Mouse (Mus musculus): ENCODE measurements around the gene Lce3b. TPM values are rescaled to one million over a fixed set of nuclear protein-coding genes. Genes with fewer than 3 reads are reported as not detected.

Lce3b gene
- polyA plus RNA-seq (2015; fragmentation: Nextera tagmentation; extraction: Ambion mirVana), result not detected in 2 replicates

DNA sequence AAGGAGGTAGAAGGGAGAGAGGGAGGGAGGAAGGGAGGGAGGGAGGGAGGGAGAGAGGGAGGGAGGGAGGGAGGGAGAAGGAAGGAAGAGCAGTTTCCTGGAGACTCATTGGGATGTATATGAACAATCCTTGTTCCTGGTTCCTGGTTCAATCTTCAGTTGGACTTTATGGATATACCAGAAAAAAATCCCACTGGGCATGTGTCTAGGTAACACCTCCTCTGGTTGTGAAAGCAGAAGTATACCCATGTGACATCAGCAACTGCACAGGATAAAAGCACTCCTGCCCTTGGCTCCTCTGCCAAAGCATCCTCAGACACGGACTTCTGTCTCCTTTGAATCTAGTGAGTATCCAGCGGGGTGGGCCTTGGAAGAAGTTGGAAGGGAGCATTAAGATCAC is at the start of gene Lce3b:
Gene Lce3b, plus strand, starts transcription at position 301 of the 400 bp plus-strand sequence.
- Histone ChIP-seq H3K4me1 (replicated peaks) (no peaks in the 10 kb centered on the region), H3K9me3 (no peaks in the 10 kb centered on the region), H3K9ac (replicated peaks) (no peak within 1 kb of the TSS), H3K27me3 (no peaks in the 10 kb centered on the region), H3K4me3 (replicated peaks) (no peak within 1 kb of the TSS), H3K36me3 (no peaks in the 10 kb centered on the region), H3K27ac (no peak within 1 kb of the TSS), H3K4me2 (replicated peaks) (no peak within 1 kb of the TSS)
- 70% methylated on average over 2 of the region's 2 CpGs for WGBS
- ATAC-seq, result no peak

DNA sequence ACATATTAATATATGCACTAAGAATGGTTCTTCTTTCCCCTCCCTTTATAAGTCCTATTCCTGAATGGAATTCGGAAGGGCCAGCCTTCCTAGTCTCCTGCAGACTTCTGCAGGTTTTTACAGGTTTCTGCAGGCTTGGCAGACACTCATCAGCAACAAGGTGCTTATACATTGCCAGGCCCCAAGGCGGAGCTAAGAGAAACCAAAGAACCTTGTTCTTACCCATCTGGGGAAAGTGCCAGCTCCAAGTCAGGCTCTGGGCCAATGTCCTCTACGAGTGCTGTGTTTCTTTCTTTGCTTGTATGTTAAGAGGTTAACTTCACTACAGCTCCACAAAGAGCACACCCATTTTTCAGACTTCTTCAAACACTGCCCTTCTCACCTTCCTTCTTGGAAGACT is 38.7 kb upstream of the Lce3b start:
- 73% methylated on average over 3 of the region's 3 CpGs for WGBS
- no peak for ATAC-seq

DNA sequence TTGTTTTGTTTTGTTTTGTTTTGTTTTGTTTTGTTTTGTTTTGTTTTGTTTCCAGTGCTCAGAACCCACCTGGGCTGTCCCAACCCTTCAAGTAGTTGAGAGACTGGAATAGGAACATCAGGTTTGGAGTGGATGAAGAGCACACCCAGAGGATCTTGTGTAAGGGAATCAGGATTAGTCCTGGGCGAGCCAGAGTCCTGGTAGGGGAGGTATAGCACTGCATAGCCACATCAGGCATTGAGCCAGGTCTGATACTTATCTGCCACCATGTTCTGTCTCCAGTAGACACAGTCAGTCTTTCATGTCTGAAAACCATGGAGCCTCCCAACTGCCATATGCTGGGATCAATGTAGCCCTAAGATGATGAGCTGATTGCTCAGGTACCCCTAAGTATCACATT is 38.3 kb upstream of the Lce3b start:
- H3K27ac ChIP-seq, result no peak overlapping the region
- no peaks in the 10 kb centered on the region for H3K36me3 ChIP-seq
- ATAC-seq, result no peak
- H3K27me3 ChIP-seq, result no peaks in the 10 kb centered on the region
- H3K9me3 ChIP-seq, result no peaks in the 10 kb centered on the region
- no peak overlapping the region for H3K4me3 ChIP-seq (replicated peaks)
- H3K4me1 ChIP-seq (replicated peaks), result no peaks in the 10 kb centered on the region
- no peak overlapping the region for H3K4me2 ChIP-seq (replicated peaks)
- whole genome bisulfite sequencing, result 54% methylated on average over 1 of the region's 1 CpGs
- no peak overlapping the region for H3K9ac ChIP-seq (replicated peaks)

More for the DNA sequence above, 38.7 kb upstream of the Lce3b start:
- no peaks in the 10 kb centered on the region for H3K27me3 ChIP-seq
- no peak overlapping the region for H3K4me2 ChIP-seq (replicated peaks)
- no peaks in the 10 kb centered on the region for H3K36me3 ChIP-seq
- no peak overlapping the region for H3K4me3 ChIP-seq (replicated peaks)
- no peak overlapping the region for H3K9ac ChIP-seq (replicated peaks)
- no peak overlapping the region for H3K27ac ChIP-seq
- H3K4me1 ChIP-seq (replicated peaks), result no peaks in the 10 kb centered on the region
- H3K9me3 ChIP-seq, result no peaks in the 10 kb centered on the region

DNA sequence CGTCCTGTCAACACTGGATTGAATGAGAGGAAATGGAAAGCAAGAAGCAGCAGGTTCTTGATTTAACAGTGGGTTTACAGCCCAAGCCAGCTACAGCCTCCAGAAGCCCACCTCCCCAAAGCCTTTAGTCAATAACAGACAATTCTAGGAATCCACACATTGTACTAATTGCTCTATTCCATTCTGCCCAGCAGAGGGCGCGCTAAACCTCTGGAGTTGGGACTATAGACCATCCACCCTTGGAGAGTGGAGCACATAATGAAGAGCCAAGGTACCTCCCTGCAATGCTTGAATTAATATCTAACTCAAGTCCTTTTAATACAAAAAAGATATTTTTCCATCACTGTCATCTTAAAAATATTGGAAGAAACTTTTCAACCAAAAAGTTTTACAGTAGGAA is 29.8 kb upstream of the Lce3b start:
- Histone ChIP-seq H3K4me3 (replicated peaks) (no peak overlapping the region), H3K36me3 (no peaks in the 10 kb centered on the region), H3K9ac (replicated peaks) (no peak overlapping the region), H3K4me2 (replicated peaks) (no peak overlapping the region), H3K27me3 (no peaks in the 10 kb centered on the region), H3K4me1 (replicated peaks) (no peaks in the 10 kb centered on the region), H3K9me3 (no peaks in the 10 kb centered on the region), H3K27ac (no peak overlapping the region)
- no peak for ATAC-seq
- 29% methylated on average over 3 of the region's 3 CpGs for WGBS

DNA sequence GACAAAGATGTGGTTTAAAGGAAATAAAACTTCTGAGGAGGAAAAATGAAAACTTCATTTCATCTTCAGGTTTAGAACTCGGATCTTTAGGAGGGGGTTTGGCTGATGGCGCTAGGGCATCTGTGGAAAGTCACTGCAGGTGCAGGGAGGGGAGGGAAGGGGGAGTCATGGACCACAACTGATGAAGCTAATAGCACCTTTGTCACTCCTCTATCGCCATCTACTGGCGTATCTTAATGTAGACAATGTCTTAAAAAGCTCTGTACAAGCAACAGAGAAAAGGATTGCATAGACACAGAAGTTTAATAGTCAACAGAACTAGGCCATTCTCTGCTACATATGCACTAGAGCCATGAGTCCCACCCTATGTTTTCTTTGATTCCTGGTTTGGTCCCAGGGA is 29.1 kb upstream of the Lce3b start:
- H3K36me3 ChIP-seq, result no peaks in the 10 kb centered on the region
- no peaks in the 10 kb centered on the region for H3K4me1 ChIP-seq (replicated peaks)
- H3K27ac ChIP-seq, result no peak overlapping the region
- no peak overlapping the region for H3K9ac ChIP-seq (replicated peaks)
- H3K9me3 ChIP-seq, result no peaks in the 10 kb centered on the region
- H3K4me2 ChIP-seq (replicated peaks), result no peak overlapping the region
- no peaks in the 10 kb centered on the region for H3K27me3 ChIP-seq
- 0 out of 2 replicates have a peak, but pooled peaks have one; percentile 55 for ATAC-seq
- 39% methylated on average over 4 of the region's 4 CpGs for WGBS
- H3K4me3 ChIP-seq (replicated peaks), result no peak overlapping the region

DNA sequence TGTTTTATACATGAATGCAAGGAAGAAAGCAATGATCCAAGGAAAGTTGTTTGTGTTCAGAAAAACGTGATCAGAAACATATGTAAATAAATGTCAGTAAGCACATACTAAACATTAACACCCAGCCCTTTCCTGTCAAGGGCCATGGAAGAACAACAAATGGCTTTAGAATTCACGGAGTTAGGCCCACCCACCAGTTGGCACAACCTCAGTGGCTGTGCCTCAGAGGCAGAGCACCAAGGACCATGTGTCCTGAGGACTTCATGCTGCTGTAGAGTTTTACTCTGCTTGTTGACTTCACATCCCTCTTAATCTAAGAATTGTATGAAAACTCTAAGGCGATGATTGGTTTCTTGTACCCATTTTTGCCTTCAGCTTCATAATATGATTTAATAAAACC is 27.6 kb upstream of the Lce3b start:
- no peaks in the 10 kb centered on the region for H3K9me3 ChIP-seq
- 54% methylated on average over 3 of the region's 3 CpGs for WGBS
- no peak for ATAC-seq

DNA sequence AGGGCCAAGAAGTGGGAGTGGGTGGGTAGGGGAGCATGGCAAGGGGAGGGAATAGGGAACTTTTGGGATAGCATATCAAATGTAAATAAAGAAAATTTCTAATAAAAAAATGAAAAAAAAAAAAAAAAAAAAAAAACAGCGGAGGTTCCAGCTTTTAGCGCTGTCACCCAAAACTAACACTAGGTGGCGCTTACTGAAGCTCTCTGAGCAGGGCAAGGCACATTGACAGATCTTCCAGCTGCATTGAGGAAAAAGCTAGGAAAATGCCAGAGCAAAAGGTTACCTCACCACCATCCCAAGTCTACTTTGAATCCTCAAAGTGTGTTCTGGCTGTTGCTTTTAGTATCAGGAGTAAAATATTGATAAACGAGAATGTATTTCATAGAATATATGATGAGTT is 25.2 kb upstream of the Lce3b start:
- WGBS, result 21% methylated on average over 3 of the region's 4 CpGs
- Histone ChIP-seq H3K27me3 (no peaks in the 10 kb centered on the region), H3K36me3 (no peaks in the 10 kb centered on the region), H3K9ac (replicated peaks) (no peak overlapping the region), H3K4me3 (replicated peaks) (no peak overlapping the region), H3K4me1 (replicated peaks) (no peaks in the 10 kb centered on the region), H3K4me2 (replicated peaks) (no peak overlapping the region), H3K9me3 (no peaks in the 10 kb centered on the region), H3K27ac (no peak overlapping the region)
- ATAC-seq, result peak; percentile 70

More for the DNA sequence above, 27.6 kb upstream of the Lce3b start:
- Histone ChIP-seq H3K4me1 (replicated peaks) (no peaks in the 10 kb centered on the region), H3K4me2 (replicated peaks) (no peak overlapping the region), H3K4me3 (replicated peaks) (no peak overlapping the region), H3K27ac (no peak overlapping the region), H3K27me3 (no peaks in the 10 kb centered on the region), H3K9ac (replicated peaks) (no peak overlapping the region), H3K36me3 (no peaks in the 10 kb centered on the region)

DNA sequence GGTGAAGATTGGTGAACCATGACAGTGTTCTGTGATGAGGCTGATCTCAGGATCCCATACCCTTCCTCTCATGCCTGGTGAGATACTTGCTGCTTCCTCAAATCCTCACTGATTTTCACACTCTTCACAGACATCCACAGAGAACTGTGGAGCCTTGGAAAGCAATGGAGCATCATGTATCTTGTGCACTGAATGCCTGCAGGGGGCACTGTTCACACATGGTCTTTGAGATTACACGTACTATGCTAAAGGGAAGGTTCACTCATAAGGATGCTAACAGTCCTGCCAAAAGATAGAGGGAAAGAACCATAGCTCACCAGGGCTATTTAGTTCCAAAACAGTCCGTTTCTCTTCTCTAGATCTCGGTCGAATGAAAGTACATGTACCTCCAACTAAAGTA is 12.4 kb upstream of the Lce3b start:
- no peaks in the 10 kb centered on the region for H3K9me3 ChIP-seq
- 64% methylated on average over 4 of the region's 4 CpGs for WGBS
- no peak for ATAC-seq

DNA sequence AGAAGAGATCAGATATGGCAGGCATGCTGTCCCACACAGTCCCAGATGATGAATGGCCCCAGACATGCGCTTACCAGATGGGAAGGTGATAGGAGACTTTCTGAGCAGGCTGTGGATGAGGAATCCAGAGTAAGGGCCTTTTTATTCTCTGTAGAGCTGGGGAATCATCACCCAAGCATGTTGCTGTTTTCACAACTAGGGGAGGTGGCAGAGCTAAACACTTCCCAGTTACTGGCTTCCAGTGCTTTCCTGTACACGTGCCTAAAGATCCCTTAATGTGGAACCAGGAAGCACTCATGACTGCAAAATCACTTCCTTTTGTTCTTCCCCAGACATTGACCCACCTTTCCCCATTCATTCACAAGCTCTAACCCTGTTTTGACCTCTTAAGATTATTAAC is 6.6 kb upstream of the Lce3b start, which contains the start of gene Lce3a:
Gene Lce3a, minus strand, starts transcription at position 101 of the 400 bp plus-strand sequence.
- H3K9ac ChIP-seq (replicated peaks), result no peak within 1 kb of the TSS
- H3K36me3 ChIP-seq, result no peaks in the 10 kb centered on the region
- no peaks in the 10 kb centered on the region for H3K4me1 ChIP-seq (replicated peaks)
- H3K4me2 ChIP-seq (replicated peaks), result no peak within 1 kb of the TSS
- WGBS, result 81% methylated on average over 2 of the region's 2 CpGs
- no peak for ATAC-seq
- H3K4me3 ChIP-seq (replicated peaks), result no peak within 1 kb of the TSS
- H3K27me3 ChIP-seq, result no peaks in the 10 kb centered on the region
- no peaks in the 10 kb centered on the region for H3K9me3 ChIP-seq
- H3K27ac ChIP-seq, result no peak within 1 kb of the TSS

More for the DNA sequence above, 12.4 kb upstream of the Lce3b start:
- no peak overlapping the region for H3K4me3 ChIP-seq (replicated peaks)
- no peak overlapping the region for H3K9ac ChIP-seq (replicated peaks)
- no peaks in the 10 kb centered on the region for H3K36me3 ChIP-seq
- H3K4me1 ChIP-seq (replicated peaks), result no peaks in the 10 kb centered on the region
- no peaks in the 10 kb centered on the region for H3K27me3 ChIP-seq
- no peak overlapping the region for H3K4me2 ChIP-seq (replicated peaks)
- no peak overlapping the region for H3K27ac ChIP-seq

DNA sequence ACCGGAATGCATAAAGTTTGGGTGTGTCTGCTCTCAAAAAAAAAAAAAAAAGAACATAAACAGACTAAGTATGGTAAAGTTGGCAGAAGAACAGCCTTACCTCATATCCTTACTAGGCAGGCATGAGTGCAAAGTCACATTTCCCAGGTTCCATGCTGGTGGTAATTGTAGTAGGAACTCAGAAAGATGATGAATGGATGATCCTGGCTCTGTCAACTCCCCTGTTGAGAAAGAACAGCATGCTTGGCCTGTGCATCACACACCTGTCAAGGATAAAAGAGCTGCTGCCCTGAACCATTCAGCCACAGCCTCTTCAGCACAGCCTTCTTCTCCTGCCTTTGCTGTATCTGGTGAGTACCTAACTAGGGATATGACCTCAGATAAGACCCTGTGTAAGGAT is 11.4 kb downstream of the Lce3b start, which contains the start of gene Lce3c:
Gene Lce3c, plus strand, starts transcription at position 301 of the 400 bp plus-strand sequence.
- H3K27ac ChIP-seq, result no peak within 1 kb of the TSS
- H3K36me3 ChIP-seq, result no peaks in the 10 kb centered on the region
- no peak within 1 kb of the TSS for H3K4me3 ChIP-seq (replicated peaks)
- H3K4me1 ChIP-seq (replicated peaks), result no peaks in the 10 kb centered on the region
- WGBS, result 85% methylated on average over 1 of the region's 1 CpGs
- no peak for ATAC-seq
- no peaks in the 10 kb centered on the region for H3K27me3 ChIP-seq
- H3K4me2 ChIP-seq (replicated peaks), result no peak within 1 kb of the TSS
- no peaks in the 10 kb centered on the region for H3K9me3 ChIP-seq
- H3K9ac ChIP-seq (replicated peaks), result no peak within 1 kb of the TSS

DNA sequence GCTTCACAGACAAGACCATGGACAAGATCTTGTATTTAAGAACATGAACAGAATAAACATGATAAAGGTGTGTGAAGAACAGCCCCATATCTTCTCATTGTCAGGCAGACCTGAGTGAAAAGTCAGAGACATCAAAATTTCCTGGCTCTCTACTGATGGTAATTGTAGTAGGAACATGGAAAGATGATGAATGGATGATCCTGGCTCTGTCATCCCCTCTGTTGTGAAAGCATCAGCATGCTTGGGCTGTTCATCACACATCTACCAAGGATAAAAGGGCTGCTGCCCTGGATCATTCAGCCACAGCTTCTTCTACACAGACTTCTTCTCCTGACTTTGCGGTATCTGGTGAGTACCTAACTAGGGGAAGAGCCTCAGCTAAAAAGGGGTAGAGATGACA is 24.3 kb downstream of the Lce3b start, which contains the start of gene Lce3d:
Gene Lce3d, plus strand, starts transcription at position 301 of the 400 bp plus-strand sequence.
- Histone ChIP-seq H3K4me2 (replicated peaks) (no peak within 1 kb of the TSS), H3K27ac (no peak within 1 kb of the TSS), H3K9ac (replicated peaks) (no peak within 1 kb of the TSS), H3K9me3 (no peaks in the 10 kb centered on the region), H3K4me3 (replicated peaks) (no peak within 1 kb of the TSS), H3K36me3 (no peaks in the 10 kb centered on the region), H3K27me3 (no peaks in the 10 kb centered on the region), H3K4me1 (replicated peaks) (no peaks in the 10 kb centered on the region)
- 100% methylated on average over 1 of the region's 1 CpGs for WGBS
- no peak for ATAC-seq

DNA sequence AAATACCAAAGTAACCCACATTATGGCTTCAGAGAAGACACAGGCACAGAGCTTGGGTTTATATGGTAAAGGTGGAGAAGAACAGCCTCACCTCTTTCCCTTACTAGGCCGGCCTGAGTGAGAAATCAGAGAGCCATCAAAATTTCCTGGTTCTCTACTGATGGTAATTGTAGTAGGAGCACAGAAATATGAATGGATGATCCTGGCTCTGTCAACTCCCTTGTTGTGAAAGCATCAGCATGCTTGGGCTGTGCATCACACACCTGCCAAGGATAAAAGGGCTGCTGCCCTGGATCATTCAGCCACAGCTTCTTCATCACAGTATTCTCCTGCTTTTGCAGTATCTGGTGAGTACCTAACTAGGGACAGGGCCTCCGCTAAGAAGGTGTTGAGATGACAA is 34.0 kb downstream of the Lce3b start, which contains the start of gene Lce3e:
Gene Lce3e, plus strand, starts transcription at position 301 of the 400 bp plus-strand sequence.
- Histone ChIP-seq H3K9ac (replicated peaks) (no peak within 1 kb of the TSS), H3K36me3 (no peaks in the 10 kb centered on the region), H3K4me1 (replicated peaks) (no peaks in the 10 kb centered on the region), H3K4me3 (replicated peaks) (no peak within 1 kb of the TSS), H3K27ac (no peak within 1 kb of the TSS), H3K4me2 (replicated peaks) (no peak within 1 kb of the TSS), H3K9me3 (no peaks in the 10 kb centered on the region), H3K27me3 (no peaks in the 10 kb centered on the region)
- 96% methylated on average over 2 of the region's 2 CpGs for WGBS
- no peak for ATAC-seq

DNA sequence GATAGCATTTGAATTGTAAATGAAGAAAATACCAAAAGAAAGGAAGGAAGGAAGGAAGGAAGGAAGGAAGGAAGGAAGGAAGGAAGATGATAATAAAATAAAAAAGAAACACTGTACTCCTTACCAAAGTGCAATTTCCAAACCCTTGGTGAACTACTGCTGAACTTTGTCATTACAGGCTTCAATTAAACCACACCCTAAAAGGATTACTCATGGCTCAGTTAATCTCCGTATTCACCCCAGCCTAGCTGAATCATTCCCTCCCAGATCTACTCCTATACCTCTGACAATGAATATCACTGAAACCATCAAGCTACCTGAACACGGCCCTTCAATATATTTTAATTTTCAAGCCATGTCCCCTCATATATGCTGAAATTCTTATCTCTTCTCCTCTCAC is 45.7 kb downstream of the Lce3b start:
- H3K9ac ChIP-seq (replicated peaks), result no peak overlapping the region
- H3K4me1 ChIP-seq (replicated peaks), result no peaks in the 10 kb centered on the region
- H3K4me2 ChIP-seq (replicated peaks), result no peak overlapping the region
- no peaks in the 10 kb centered on the region for H3K36me3 ChIP-seq
- no peak overlapping the region for H3K4me3 ChIP-seq (replicated peaks)
- 58% methylated on average over 2 of the region's 2 CpGs for WGBS
- ATAC-seq, result no peak
- no peak overlapping the region for H3K27ac ChIP-seq
- no peaks in the 10 kb centered on the region for H3K27me3 ChIP-seq
- no peaks in the 10 kb centered on the region for H3K9me3 ChIP-seq

Data from midbrain, embryonic 13.5 days (tissue).